Mouse (Mus musculus) heart, adult 2 months (tissue): ENCODE measurements at regions not wholly inside any gene's neighbourhood (a gene's known extent, or its start where the extent isn't known, plus 50 kb on each side); places are given as distances from the start of the nearest gene placed in this dataset.

Experiments used
- DNase-seq, 2 experiments: peaks; one replicate each; pipeline ENCODE4 v3.0.0; 2021
- H3K27ac ChIP-seq: fragments of 200-600 bp; 2 replicates; pipeline ENCODE4 v1.8.1; 2022
- H3K27me3 ChIP-seq: fragments of 200-500 bp; 2 replicates; pipeline ENCODE4 v1.6.1; 2012; ENCODE audit warnings: mild to moderate bottlenecking, low read length, inconsistent platforms, mixed read lengths; ENCODE audit not compliant: control insufficient read depth, insufficient read depth
- H3K36me3 ChIP-seq: fragments of 200-500 bp; 2 replicates; pipeline ENCODE4 v1.6.1; 2012; ENCODE audit warnings: low read length, inconsistent platforms; ENCODE audit not compliant: control insufficient read depth, insufficient read depth
- H3K4me1 ChIP-seq: fragments of 200-500 bp; 2 replicates; pipeline ENCODE4 v1.6.1; 2011; ENCODE audit warnings: low read length; ENCODE audit not compliant: control insufficient read depth, insufficient read depth
- H3K4me3 ChIP-seq: fragments of 200-600 bp; 2 replicates; pipeline ENCODE4 v1.8.1; 2022
- H3K79me2 ChIP-seq: fragments of 200-500 bp; replicated peaks from 2 replicates; pipeline ENCODE4 v1.6.1; 2012; ENCODE audit warnings: mild to moderate bottlenecking, inconsistent platforms, low read length, moderate library complexity, mixed read lengths; ENCODE audit not compliant: control insufficient read depth, insufficient read depth
- H3K9ac ChIP-seq: fragments of 200-500 bp; 2 replicates; pipeline ENCODE4 v1.6.1; 2012; ENCODE audit warnings: low read depth, mild to moderate bottlenecking, control low read depth, inconsistent platforms, low read length, mixed read lengths
- CTCF ChIP-seq: fragments of 200-600 bp; IDR thresholded peaks from 2 replicates; pipeline ENCODE4 v1.8.1; 2022; ENCODE audit warnings: antibody characterized with exemption, mild to moderate bottlenecking, moderate library complexity
- EP300 ChIP-seq: fragments of 200-500 bp; IDR thresholded peaks from 2 replicates; pipeline ENCODE4 v1.6.1; 2011; ENCODE audit warnings: low read depth, low read length, control low read depth; ENCODE audit not compliant: insufficient read depth
- POLR2A ChIP-seq: fragments of 200-500 bp; IDR thresholded peaks from 2 replicates; pipeline ENCODE4 v1.6.1; 2011; ENCODE audit warnings: mild to moderate bottlenecking, low read depth, low read length, control low read depth; ENCODE audit not compliant: insufficient read depth
- WGBS: fragments of 180-500 bp; shearing (Covaris S2); methylation state at CpG from one replicate; pipeline ENCODE4 v1.1.7; 2018; 5-methylcytosine and 5-hydroxymethylcytosine counted together
- intact Hi-C: fragments of 180-260 bp; cut with DNase I; formaldehyde crosslinking; loops from one replicate; pipeline ENCODE4 v1.15.1; 2025

- WGBS = 12% methylated on average over 27 of the region's 27 CpGs
- H3K79me2 ChIP-seq = no peaks in the 10 kb centered on the region
- TF ChIP-seq EP300 = no peak
- no peak for TF ChIP-seq CTCF
- no peak for TF ChIP-seq POLR2A
- intact Hi-C loops = no loop called here
- no peak overlapping the region for H3K9ac ChIP-seq
- H3K27me3 ChIP-seq = no peaks in the 10 kb centered on the region
- H3K4me1 ChIP-seq = no peaks in the 10 kb centered on the region; the same call in 1 of the 2 replicates
- H3K4me3 ChIP-seq = peak overlapping the region; percentile 67
- DNase-seq = no peak
- no peaks in the 10 kb centered on the region for H3K36me3 ChIP-seq
- peak overlapping the region; percentile 80 for H3K27ac ChIP-seq
These were observed 128.8 kb upstream of the Ubr2 start for GRCm38 (mm10) chr17:47139171-47139617.

DNA sequence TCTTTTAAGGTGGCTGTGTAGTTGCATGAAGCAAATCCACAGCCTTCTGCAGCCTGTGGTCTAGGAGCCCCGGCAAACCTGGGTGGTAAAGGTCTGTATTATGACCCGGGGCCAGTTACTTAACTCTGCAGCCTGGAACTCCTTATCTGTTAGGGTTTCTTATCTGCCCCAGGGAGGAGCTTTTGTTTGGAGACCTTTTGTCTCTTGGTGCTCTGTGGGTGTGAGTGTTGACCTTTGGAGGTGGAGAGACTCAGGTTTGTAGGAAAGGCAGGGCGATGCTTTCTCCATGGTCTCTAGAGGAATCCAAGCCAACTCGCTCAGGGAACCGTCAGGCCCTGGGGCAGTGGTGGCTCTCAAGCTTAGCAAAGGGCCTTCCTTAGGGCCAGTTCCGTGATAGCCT, 127.8 kb upstream of the Ubr2 start:
- DNase-seq = no peak
- H3K4me3 ChIP-seq = no peak overlapping the region
- no peaks in the 10 kb centered on the region for H3K79me2 ChIP-seq
- TF ChIP-seq CTCF (no peak), EP300 (no peak), POLR2A (no peak)
- H3K4me1 ChIP-seq = no peaks in the 10 kb centered on the region; the same call in 1 of the 2 replicates
- no peaks in the 10 kb centered on the region for H3K36me3 ChIP-seq
- H3K27me3 ChIP-seq = no peaks in the 10 kb centered on the region
- WGBS = 65% methylated on average over 6 of the region's 6 CpGs
- H3K27ac ChIP-seq = no peak overlapping the region
- no peak overlapping the region for H3K9ac ChIP-seq
- intact Hi-C loops = no loop called here

GRCm38 (mm10) chr17:47135391-47135790, 125.0 kb upstream of the Ubr2 start:
- 56% methylated on average over 5 of the region's 5 CpGs for WGBS
- Histone ChIP-seq H3K9ac (no peak overlapping the region), H3K4me3 (no peak overlapping the region), H3K36me3 (no peaks in the 10 kb centered on the region), H3K79me2 (no peaks in the 10 kb centered on the region), H3K27ac (no peak overlapping the region), H3K4me1 (no peaks in the 10 kb centered on the region), H3K27me3 (no peaks in the 10 kb centered on the region)
- TF ChIP-seq POLR2A = no peak
- no peak for TF ChIP-seq CTCF
- no peak for TF ChIP-seq EP300
- intact Hi-C loops = no loop called here
- DNase-seq = no peak

DNA sequence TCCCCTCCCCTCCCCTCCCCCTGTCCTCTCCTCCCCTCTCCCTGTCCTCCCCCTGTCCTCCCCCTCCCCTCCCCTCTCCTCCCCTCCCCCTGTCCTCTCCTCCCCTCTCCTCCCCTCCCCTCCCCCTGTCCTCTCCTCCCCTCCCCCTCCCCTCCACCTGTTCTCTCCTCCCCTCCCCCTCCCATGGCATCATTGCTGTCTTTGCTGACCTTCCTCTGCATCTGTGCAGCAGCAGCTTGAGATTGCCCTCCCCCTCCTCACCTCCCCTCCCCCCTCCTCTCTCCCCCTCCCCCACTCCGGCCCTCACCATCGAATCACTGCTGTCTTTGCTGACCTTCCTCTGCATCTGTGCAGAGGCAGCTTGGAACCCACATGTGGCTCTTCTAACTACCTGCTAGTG, 123.4 kb upstream of the Ubr2 start:
- H3K79me2 ChIP-seq = no peaks in the 10 kb centered on the region
- no peaks in the 10 kb centered on the region for H3K27me3 ChIP-seq
- TF ChIP-seq EP300 (no peak), CTCF (no peak), POLR2A (no peak)
- no peaks in the 10 kb centered on the region for H3K36me3 ChIP-seq
- no peak overlapping the region for H3K27ac ChIP-seq
- no peak overlapping the region for H3K4me3 ChIP-seq
- DNase-seq = no peak
- WGBS = 59% methylated on average over 2 of the region's 2 CpGs
- intact Hi-C loops = no loop called here
- no peak overlapping the region for H3K9ac ChIP-seq
- no peaks in the 10 kb centered on the region for H3K4me1 ChIP-seq

- Histone ChIP-seq H3K27ac (no peak overlapping the region), H3K27me3 (no peaks in the 10 kb centered on the region), H3K4me1 (no peaks in the 10 kb centered on the region), H3K9ac (no peak overlapping the region), H3K36me3 (no peaks in the 10 kb centered on the region), H3K79me2 (no peaks in the 10 kb centered on the region), H3K4me3 (no peak overlapping the region)
- no peak for TF ChIP-seq CTCF
- TF ChIP-seq EP300 = no peak
- TF ChIP-seq POLR2A = no peak
- WGBS = 60% methylated on average over 3 of the region's 3 CpGs
- intact Hi-C loops = no loop called here
- DNase-seq = no peak
These were observed 117.2 kb upstream of the Ubr2 start for GRCm38 (mm10) chr17:47127571-47127970.

- Histone ChIP-seq H3K27ac (no peak overlapping the region), H3K4me1 (no peaks in the 10 kb centered on the region), H3K4me3 (no peak overlapping the region), H3K36me3 (no peaks in the 10 kb centered on the region), H3K79me2 (no peaks in the 10 kb centered on the region), H3K9ac (no peak overlapping the region), H3K27me3 (no peaks in the 10 kb centered on the region)
- 93% methylated on average over 18 of the region's 18 CpGs for WGBS
- TF ChIP-seq EP300 (no peak), CTCF (no peak), POLR2A (no peak)
- no peak for DNase-seq
- intact Hi-C loops = no loop called here
These were observed 113.2 kb upstream of the Ubr2 start for GRCm38 (mm10) chr17:47123576-47123975.

DNA sequence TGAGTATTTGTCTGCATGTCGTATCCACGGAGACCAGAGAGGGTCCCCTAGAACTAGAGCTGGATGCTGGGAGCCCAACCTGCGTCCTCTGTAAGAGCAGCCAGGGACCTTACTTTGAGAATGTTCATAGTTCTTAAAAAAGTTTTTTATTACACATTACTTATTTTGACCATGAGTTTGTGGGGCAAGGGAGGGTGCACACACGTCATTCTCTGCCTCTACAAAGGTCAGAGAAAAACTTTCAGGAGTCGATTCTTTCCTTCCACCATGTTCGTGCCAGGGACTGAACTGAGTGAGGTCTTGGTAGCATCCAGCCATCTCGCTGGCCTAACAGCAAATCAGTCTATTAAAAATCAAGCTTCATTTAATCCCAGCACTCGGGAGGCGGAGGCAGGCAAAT, 111.9 kb upstream of the Ubr2 start:
- H3K4me3 ChIP-seq = no peak overlapping the region
- no peak overlapping the region for H3K27ac ChIP-seq
- no peaks in the 10 kb centered on the region for H3K4me1 ChIP-seq
- H3K79me2 ChIP-seq = no peaks in the 10 kb centered on the region
- no peaks in the 10 kb centered on the region for H3K27me3 ChIP-seq
- DNase-seq = no peak
- H3K9ac ChIP-seq = no peak overlapping the region
- H3K36me3 ChIP-seq = no peaks in the 10 kb centered on the region
- TF ChIP-seq POLR2A (no peak), EP300 (no peak), CTCF (no peak)
- intact Hi-C loops = no loop called here
- WGBS = 83% methylated on average over 9 of the region's 9 CpGs
